Mouse (Mus musculus): ENCODE data around the gene Med25.
"Not testable (repeated sequence)": the region's sequence is repeated elsewhere in the genome, so short reads cannot be mapped to it uniquely, and the experiment has no call there.

Med25 gene

DNA sequence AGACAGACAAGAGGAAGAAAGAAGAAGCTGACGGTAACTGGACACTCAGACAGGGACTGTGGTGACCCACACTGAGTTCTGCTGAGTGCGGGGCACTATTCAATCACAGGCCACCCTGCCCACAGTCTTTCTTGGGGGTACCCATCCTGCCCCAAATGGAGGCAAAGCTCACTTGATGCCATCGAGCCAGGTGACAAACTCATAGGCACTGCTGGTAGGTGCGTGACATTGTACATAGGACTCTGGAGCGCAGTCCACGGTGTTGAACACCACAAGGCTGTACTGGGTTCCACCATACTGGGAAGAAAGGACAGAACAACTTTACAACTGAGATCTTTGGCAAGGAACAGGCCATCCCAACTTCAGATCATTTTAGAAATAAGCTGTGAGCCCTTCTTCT is 901 bp downstream of the Med25 start:
- DNase-seq: no peak

DNA sequence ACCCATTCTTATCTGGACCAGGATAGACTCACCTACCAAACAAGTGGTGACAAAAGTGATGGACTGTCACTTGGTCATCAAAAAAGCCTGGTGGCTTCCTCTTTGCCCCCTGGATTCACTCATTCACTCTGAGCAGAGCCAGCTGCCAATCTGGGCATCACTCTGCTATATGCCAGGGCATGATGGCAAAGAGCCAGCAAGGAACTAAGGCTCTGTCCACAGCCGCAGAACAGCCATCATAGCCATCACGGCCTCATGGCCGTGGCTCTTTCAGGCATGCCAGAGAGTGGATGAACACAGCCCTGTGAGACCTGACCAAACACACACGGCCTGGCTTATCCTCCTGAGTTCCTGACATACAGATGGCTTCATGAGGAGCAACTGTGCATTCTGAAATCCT is 1.8 kb downstream of the Med25 start:
- no peak for DNase-seq

GRCm38 (mm10) chr7:44890180-44890579 is 2.3 kb downstream of the Med25 start:
- no peak for DNase-seq

DNA sequence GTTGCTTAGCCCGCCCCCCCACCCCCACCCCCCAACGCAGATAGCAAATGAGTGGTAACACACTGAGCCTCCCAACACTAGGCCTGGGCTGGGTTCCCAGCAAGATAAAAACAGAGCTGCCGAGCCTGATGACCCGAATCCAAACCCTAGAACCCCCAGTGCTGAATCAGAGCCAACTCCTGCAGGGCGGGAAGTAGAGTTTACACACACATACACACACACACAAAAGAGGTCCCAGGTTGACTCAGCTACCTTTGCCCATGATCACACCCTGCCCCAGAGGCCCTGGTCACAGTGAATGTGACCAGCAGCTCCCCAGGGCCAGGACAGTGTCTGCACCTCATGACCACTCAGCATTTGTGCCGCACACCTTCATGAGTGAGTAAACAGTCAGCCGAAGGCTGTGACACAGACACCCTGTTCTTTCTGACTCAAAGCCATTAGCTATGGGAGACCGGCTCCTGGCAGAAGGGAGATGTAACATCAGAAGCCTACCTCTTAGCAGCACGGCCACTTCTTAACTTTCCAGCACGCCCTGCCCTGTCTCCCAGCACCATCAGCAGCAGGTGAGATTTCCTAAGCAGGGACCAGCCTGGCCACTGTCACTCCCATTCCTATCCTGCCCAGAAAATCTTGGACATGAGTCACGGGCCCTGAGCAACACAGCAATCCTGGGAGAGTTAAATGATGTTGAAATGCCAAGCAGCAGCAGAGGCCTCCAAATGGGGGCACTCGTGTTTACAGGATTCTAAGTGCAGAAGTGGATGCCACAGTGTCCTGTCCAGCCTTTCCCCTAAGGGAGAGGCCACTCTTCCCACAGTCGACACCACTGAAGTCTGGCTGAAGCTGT is 4.0 kb downstream of the Med25 start:
- DNase-seq: no peak

DNA sequence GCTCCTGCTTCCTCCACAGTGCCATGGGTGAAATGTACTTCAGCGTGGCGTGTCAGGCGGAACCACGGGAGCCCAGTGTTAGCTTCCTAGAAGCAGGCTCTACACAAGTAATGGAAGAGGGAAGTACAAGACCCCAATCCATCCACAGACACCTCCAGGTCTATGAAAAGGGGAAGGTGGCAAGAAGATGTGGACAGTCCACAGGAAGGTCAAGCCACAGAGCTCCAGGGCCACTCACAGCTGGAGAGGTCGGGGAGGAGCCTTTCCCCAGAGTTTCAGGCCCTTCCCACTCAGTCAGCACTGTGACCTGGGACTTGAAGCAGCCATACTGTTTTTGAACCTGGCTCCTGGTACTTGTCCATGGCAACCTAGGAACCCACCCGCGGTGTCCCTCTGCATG is 5.5 kb downstream of the Med25 start:
- DNase-seq: no peak

DNA sequence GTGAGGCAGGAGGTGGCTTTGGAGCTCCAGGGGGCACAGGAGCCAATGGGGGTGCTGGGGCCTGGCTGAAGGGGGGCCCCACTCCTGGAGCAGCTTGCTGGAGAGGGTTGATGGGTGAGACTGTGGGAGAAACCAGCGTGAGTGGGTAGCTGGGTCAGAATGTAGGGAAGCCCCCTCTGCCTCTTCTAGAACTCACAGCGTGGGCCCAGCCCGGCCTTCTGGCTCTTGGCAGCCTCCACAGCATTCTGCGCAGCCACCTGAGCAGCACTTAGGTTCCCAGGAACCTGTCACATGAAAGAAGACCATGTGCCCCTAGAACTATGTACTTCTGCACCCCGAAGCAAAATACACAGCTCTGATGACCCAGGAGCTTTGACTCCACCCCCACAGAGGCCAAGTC is 7.9 kb downstream of the Med25 start:
- DNase-seq: no peak

DNA sequence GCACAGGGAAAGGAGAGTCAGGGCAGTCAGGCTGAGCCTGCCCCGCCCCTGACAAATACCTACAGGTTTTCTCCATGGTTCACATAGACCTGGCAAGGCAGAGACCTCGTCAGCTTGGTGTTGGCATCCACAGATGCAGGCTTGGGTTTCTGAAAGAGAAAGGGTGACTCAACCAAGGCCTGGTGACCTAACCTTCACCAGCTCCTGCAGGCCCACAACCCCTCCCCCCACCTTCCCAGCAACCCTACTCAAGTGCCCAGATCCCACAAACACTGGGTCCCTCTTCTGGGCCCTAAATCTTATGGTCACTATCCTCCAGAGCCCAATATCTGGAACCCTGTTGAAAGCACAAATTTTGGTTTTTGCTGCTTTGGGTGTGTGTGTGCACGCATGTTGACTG is 9.5 kb downstream of the Med25 start:
- DNase-seq: no peak

- no peak for DNase-seq
Measured at GRCm38 (mm10) chr7:44877833-44878232, 14.7 kb downstream of the Med25 start.

GRCm38 (mm10) chr7:44871774-44872173 is 20.7 kb downstream of the Med25 start:
- DNase-seq: not testable (repeated sequence)

- no peak for DNase-seq
Measured at GRCm38 (mm10) chr7:44871181-44871580, 21.3 kb downstream of the Med25 start.

- no peak for DNase-seq
Measured at GRCm38 (mm10) chr7:44870614-44871013, 21.9 kb downstream of the Med25 start.

DNA sequence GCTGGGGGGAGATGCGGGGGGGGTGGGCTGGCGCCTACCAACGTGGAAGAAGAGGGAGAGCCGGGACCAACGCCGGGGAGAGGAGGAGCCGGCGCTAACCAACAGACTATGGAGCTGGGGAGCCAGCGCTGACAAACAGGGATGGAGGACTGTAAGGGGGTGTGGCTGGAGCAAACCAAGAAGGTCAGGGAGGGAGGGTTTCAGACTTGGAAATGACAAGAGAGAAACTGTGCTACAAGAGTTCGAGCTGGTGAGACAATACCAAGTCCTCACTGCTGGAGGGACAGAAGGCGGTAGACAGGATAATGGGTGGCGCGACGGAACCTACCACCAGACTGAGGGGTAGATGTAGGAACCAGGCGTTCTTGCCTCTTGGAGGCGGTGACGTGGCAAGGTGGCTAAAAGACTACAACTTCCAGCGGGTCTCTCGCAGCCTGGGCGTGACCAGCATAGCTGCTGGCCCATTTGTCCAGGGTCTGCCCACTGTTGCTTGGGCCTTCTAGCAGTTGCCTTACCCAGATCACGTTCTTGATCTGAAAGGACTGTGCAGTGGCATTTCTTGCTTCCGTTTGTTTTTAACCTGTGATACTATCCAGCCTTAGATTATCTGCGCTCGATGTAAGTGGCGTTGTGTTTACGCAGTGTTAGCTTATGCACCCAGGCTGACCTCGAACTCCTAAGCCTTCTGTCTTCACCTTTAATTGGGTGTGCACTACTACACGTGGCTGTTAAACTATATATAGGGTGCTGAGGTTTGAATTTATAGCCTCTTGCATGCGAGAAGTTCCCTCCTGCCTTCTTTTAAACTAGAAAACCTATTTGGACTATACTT is 22.6 kb downstream of the Med25 start, which contains the start of gene Ptov1:
TSS of gene Ptov1 (minus strand) at position 92 of the 832 bp plus-strand sequence.
- DNase-seq: peak; percentile 99

- no peak for DNase-seq
Measured at GRCm38 (mm10) chr7:44868919-44869696, 23.4 kb downstream of the Med25 start.

DNA sequence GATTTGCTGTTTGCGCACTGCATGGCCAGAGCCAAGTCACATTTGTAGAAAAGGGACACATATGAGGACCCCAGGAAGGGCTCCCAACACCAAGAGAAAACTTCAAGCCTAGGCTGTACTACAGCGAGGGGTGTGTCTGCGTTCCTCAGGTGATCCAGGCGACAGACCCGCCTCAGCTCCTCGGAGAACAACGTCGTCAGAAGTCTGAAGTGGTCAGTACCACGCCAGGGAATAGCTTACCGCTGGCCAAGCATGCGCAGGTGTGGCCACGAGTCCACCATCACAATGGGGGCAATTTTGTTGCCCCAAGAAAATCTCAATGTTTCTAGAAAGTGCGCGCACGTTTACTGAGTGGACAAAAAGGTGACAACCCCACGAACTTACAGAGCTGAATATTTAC is 24.0 kb downstream of the Med25 start:
- DNase-seq: no peak

- no peak for DNase-seq
Measured at GRCm38 (mm10) chr7:44867802-44868201, 24.7 kb downstream of the Med25 start.

DNA sequence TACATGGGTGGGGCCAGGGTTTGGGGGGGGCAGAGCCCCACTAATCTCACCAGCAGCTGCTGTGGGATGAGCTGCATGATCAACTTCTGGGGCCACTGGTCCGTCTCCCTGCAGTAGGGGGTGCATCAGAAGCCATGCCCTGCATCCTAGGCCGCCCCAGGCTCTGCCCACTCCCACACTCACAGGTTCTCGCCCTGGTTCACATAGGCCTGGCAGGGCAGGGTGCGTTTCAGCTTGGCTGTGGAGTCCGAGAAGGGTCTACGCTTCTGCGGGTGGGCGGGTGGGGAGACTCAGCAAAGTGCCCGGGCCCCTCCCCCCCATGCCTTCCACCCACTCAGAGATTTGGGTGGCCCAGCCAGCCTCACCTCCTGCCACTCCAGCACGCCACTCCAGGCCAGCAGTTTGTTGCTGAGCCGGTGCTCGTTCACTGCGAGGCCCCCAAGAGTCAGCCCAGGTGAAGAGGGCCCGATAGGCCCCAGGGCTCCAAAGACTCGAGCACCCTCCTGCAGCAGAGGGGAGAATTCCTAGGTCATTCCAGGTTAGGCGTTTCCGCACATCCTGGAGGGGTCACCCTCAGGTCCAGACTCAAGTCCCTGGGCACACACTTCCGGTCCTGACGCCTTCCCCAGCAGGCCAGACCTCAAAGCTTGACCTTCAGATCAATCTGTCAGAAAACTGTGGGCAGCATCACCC is 25.4 kb downstream of the Med25 start:
- no peak for DNase-seq

- no peak for DNase-seq
Measured at GRCm38 (mm10) chr7:44866276-44867009, 26.1 kb downstream of the Med25 start.

GRCm38 (mm10) chr7:44864595-44865542 is 27.6 kb downstream of the Med25 start:
- no peak for DNase-seq

DNA sequence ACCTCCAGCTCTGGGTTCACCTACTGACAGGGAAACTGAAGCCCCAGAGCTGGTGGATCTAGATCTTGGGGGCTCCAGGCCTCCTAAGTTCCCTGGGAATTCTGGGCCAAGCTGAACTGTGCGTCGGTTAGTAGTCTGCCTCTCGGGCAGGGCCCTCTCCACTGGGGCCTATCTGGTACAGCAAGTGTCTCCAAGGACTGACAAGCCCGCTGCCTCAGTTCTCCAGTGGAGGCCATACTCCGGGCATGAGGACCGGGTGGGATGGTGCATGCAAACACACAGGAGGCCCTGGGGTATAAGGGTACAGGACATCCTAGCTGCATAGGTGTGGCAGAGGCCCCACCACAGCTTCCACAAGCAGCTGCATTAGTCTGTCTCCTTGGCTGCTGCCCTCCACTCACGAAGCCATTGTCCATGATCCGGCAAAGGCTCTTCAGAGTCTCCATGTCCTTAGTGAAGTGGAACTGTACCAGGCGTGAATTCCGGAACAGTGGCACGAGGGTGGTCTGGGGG is 28.5 kb downstream of the Med25 start:
- DNase-seq: no peak

GRCm38 (mm10) chr7:44863210-44863609 is 29.3 kb downstream of the Med25 start:
- DNase-seq: no peak
